1 mouse cellular context compared by ENCODE assay signal in the genomic region with DNA sequence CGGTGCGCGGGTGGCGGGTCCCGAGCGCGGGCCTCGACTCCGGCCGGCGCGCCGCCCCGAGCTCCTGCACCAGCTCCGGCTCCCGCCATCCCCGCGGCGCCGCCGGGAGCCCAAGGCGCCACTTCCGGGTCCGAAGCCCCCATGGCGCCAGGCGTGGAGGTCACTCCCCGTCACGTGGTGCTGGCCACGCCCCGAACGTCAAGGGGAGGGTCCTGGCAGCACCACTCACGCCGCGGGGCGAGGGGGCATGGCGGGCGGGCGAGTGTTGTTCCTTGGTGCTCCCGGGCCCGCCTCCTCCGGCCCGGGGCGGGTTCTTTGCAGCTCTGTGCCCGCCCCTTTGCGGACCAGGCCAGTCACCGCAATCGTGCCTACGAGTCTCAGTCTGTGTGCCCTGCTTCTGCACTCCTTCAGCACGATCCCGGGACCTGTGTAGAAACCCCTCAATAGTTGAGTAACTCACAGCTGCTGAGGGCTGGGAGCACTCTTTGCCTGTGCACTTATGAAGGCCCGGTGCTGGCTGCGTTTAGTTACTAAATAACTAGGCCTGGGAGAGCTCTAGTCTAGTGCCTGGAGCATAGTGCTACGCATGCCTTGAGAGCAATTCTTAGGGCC.
A peak's percentile ranks its signal among the peaks of the same experiment; 100 is the strongest.
TF ChIP-seq lines count a peak whose summit lies in the region.

Gene Mtch1 (minus strand): TSS at position 290 of the 612 bp plus-strand sequence.

TF ChIP-seq in CH12.LX, 34 proteins besides CTCF, POLR2A, EP300 and RAD21 (continued from another document):
- 0 out of 2 replicates have a peak, but pooled peaks have one; percentile 28 for TF ChIP-seq IRF4 (IDR thresholded peaks at IDR 0.05; ENCODE audit: low read depth, low read length)
- peak; percentile 47; the same call in 1 of the 2 replicates for TF ChIP-seq NRF1 (IDR thresholded peaks at IDR 0.05; ENCODE audit: low read depth, low read length)
- TF ChIP-seq MAZ (IDR thresholded peaks at IDR 0.05; ENCODE audit: low read depth, low read length), result 0 out of 2 replicates have a peak, but pooled peaks have one; percentile 45
- TF ChIP-seq POLR2AphosphoS2 (IDR thresholded peaks at IDR 0.05; ENCODE audit: low read depth, low read length), result peak; percentile 58; the same call in 1 of the 2 replicates
- no peak for TF ChIP-seq ETS1 (conservative IDR thresholded peaks at IDR 0.05; ENCODE audit: low read depth, low read length)
- TF ChIP-seq E2F4 (IDR thresholded peaks at IDR 0.05; ENCODE audit: insufficient replicate concordance, low read depth, low read length), result no peak
- TF ChIP-seq UBTF (IDR thresholded peaks at IDR 0.05; ENCODE audit: low read depth, low read length), result 0 out of 2 replicates have a peak, but pooled peaks have one; percentile 15
- TF ChIP-seq MXI1 (IDR thresholded peaks at IDR 0.05; ENCODE audit: low read depth, low read length), result peak; percentile 85
- TF ChIP-seq ZNF384 (IDR thresholded peaks at IDR 0.05; ENCODE audit: low read depth, low read length), result no peak
- TF ChIP-seq PAX5 (IDR thresholded peaks at IDR 0.05; ENCODE audit: low read length), result no peak
- 0 out of 2 replicates have a peak, but pooled peaks have one; percentile 25 for TF ChIP-seq CHD2 (IDR thresholded peaks at IDR 0.05; ENCODE audit: low read length)
- TF ChIP-seq SIN3A (IDR thresholded peaks at IDR 0.05; ENCODE audit: low read length), result peak; percentile 74
- TF ChIP-seq USF1 (IDR thresholded peaks at IDR 0.05; ENCODE audit: low read depth, low read length), result peak; percentile 96
- no peak for TF ChIP-seq GABPA (IDR thresholded peaks at IDR 0.05; ENCODE audit: insufficient replicate concordance, low read depth, low read length)
- peak; percentile 72 for TF ChIP-seq HCFC1 (IDR thresholded peaks at IDR 0.05; ENCODE audit: low read depth, low read length)
- no peak for TF ChIP-seq JUND (conservative IDR thresholded peaks at IDR 0.05; ENCODE audit: low read depth, low read length)
- TF ChIP-seq USF2 (conservative IDR thresholded peaks at IDR 0.05; ENCODE audit: low read depth, low read length), result peak; percentile 89
- TF ChIP-seq BHLHE40 (IDR thresholded peaks at IDR 0.05; ENCODE audit: low read depth, low read length), result peak; percentile 73
- peak; percentile 50; the same call in 1 of the 2 replicates for TF ChIP-seq TBP (conservative IDR thresholded peaks at IDR 0.05; ENCODE audit: low read depth, low read length)
- 0 out of 2 replicates have a peak, but pooled peaks have one; percentile 9 for TF ChIP-seq MEF2A (IDR thresholded peaks at IDR 0.05; ENCODE audit: borderline replicate concordance, low read depth, low read length)
- peak; percentile 99 for TF ChIP-seq ELF1 (IDR thresholded peaks at IDR 0.05; ENCODE audit: low read depth, low read length)
- peak; percentile 91 for TF ChIP-seq TCF12 (IDR thresholded peaks at IDR 0.05; ENCODE audit: low read depth, low read length)
- TF ChIP-seq SMC3 (IDR thresholded peaks at IDR 0.05; ENCODE audit: low read depth, low read length), result no peak
- TF ChIP-seq MAFK (IDR thresholded peaks at IDR 0.05; ENCODE audit: insufficient replicate concordance, low read length), result no peak
- peak; percentile 85 for TF ChIP-seq ZMIZ1 (IDR thresholded peaks at IDR 0.05; ENCODE audit: low read depth, low read length)
- peak; percentile 84 for TF ChIP-seq NELFE (IDR thresholded peaks at IDR 0.05; ENCODE audit: low read depth, low read length)
- no peak for TF ChIP-seq ZC3H11A (IDR thresholded peaks at IDR 0.05; ENCODE audit: low read depth, low read length)
- no peak for TF ChIP-seq CHD1 (IDR thresholded peaks at IDR 0.05; ENCODE audit: low read depth, low read length)
- TF ChIP-seq JUN (IDR thresholded peaks at IDR 0.05; ENCODE audit: insufficient read depth, low read depth, low read length), result no peak
